Mouse (Mus musculus) T-cell, adult 66 days (primary cell): ENCODE data around the gene Slc4a2. TPM values are rescaled to one million over a fixed set of nuclear protein-coding genes. Genes with fewer than 3 reads are reported as not detected.

Source experiments
- total RNA-seq, 2 experiments: library from RNA; stranded (reverse); gene quantifications; 3 replicates in 1 of 2; 4 replicates in 1 of 2; pipeline ENCODE4 v1.2.4; 2023

The Slc4a2 gene
- total RNA-seq, result 10 to 100 TPM; 53.8 to 84.9 TPM

DNA sequence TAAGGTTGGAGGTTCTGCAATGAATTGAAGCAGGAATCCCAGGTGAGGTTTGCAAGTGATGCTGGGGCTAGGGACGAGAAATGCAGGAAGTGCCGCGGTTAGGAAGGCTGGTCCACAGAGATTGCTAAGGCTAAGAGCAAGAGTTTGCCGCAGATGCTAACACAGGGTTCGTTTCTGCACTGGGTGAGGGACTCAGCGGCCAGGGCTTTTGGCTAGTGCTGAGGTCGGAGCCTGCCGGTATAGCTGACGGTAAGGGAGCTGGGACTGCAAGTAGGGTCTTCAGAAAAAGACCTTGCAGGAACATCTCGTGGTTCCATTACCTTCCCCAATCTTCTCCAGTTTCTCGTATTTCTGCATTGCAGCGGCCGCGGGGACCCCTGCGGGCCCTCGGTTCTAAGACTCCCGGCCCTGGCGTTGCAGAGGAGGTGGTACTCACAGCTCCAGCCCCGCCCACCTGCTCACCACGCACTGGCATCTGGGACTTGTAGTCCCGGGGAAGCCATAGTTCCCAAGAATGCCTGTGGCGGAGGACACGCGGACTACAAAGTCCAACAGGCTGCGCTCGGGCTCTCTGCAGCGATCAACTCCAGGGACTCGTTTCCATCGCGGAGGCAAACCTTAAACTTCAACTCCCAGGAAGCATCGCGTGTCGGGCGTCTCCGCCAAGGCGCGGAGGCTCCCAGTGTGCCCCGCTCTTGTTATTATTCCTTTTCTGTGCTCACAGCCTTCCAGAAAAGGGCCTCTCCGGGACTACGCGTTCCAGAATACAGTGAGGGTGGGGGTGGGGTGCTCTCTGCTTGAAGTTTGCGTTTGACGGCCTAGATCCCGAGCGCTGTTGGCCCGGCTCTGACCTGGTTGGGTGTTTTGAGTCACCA, at the start of gene Slc4a2, which contains the start of gene Cdk5:
Gene Slc4a2 (plus strand): TSS at position 709 of the 875 bp plus-strand sequence.
Gene Cdk5 (minus strand): TSS at position 402 of the 875 bp plus-strand sequence.

DNA sequence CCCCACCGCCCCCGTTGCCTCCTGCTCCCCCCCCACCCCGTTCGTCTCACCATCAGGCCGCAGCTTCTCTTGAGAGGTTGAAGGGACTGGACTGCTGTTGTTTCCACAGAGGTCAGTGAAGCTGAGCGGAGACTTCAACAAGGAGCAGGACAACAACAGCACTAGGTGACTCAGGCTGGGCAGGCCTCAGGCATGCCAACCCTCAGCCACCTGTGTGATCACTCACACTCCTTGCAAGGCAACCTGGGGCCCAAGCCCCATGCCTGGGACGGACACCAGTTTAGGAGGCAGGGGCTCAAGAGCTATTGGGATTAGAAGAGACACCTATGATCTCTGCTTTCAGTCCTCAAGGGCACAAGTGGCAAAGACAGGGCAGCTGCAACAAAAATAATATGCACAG, 31.8 kb upstream of the Slc4a2 start, which contains the start of gene Atg9b:
Gene Atg9b (minus strand): TSS at position 280 of the 400 bp plus-strand sequence.

DNA sequence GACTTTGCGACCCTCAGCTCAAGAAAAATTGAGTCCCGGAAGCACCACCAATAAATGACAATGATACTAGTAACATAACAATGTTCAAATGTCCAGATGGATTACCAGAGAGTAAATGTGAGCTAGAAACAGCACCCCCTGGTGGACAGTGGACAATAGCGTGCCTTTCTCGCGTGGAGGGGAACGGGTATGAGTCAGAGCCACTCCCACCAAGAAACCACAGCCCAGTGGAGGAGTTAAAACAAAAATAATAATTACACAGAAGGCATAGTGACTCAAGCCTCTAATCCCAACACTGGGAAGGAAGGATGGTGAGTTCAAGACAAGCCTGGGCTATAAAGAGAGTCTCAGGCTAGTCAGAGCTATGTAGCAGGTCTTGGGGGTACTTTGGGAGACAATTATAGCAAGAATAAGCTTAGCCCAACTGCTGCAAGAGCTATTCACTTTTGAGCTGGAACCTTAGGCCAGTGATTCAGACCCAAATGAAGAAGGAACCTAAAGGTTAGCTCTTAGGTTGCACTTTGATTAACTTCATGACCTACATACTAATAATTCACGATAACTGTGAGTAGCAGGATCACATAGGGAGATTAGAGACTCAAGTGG, 30.1 kb upstream of the Slc4a2 start, which contains the start of gene Abcb8:
Gene Abcb8 (plus strand): TSS at position 272 of the 606 bp plus-strand sequence.

DNA sequence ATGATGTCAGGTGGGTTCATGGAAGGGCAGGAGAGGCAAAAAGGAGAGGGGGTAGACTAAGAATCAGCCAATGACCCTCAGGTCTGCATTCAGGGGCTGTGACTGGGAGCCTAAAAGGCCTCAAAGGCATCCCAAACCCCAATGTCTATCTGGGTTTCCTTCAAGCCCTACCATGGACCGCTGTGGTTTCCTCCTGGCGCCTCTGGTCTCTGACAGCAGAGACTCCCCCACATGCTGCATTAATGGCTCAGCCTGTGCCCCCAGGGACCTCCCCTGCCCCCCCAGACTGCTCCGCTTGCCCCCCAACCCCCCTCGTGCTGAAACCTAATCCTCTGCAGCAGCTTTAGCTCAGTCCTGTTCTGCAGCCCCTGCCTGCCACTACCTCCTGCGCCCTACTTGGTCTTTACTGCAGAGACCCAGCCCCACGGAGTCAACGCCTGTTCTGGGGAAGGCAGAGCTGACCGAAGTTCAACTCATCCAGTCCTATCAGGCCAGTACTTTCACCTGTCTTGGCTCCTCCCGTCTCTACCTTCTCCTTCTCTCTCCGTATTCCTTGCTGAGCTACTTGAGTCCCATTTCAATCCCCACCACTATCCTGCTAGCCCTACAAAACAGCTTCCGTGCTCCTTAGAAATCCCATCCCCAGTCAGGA, 10.5 kb upstream of the Slc4a2 start, which contains the start of gene Asic3:
Gene Asic3 (plus strand): TSS at position 351 of the 652 bp plus-strand sequence.

DNA sequence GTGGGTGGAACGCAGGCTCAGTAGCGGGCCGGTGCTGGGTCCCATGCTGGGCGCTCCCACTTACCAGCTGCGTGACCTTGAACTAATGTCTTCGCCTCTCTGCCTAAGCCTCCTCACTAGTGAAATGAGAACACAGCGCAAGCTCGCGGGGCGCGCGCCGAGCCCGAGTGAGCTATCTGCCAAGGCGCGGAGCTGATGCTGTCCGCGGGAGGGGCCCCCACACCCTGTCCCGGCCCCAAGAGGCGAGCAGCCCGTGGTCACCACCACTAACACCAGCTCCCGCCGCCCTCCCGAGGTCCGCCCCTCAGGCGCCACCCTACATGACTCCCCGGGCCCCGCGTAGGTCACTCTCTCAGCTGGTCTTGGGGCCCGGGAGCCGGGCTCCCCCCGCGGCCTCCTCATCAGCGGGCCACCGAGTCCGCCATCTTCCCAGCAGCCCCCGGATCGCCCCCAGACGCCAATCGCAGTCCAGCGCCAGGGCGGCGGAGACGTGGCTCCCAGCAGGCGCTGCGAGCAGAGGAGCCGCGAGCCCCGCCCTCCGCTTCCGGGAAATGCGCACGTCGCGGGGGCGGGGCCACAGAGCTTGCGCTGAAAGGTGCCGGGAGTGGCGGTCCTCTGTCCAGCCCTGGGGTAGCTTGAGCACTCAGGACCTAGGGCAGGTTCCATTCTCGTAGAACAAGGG, 21.2 kb downstream of the Slc4a2 start, which contains the start of gene Fastk:
Gene Fastk (minus strand): TSS at position 542 of the 682 bp plus-strand sequence.

DNA sequence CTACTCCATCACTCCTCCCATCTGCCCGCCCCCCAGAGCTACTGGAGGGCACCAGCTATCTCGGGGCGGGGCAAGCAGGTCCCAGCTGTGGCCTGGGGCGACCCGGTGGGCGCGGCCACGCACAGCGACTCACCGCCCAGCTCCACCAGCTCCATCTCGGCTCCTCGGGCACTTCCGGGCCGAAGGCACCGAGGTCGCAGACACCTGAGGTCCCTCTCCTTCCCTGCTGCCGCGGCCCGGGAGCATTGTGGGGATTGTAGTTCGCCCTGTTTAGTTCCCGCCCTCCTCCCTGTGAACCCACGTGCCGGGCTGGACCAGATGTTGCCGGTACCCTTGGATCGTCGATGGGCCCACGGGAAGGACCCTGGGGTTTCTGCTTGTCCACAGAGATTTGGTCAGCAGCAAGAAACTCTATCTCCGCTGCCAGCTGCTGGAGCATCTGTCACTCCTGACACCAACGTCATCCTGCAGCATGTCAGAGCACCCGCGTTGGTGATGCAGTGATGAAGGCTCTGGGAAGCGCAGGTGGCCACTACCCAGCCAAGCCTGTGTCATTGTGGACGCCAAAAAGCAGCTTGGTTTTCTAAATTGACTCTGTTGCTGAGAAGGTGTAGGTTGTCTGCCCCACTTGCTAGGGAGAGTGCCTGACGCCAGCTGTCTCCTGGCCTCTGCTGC, 24.1 kb downstream of the Slc4a2 start, which contains the start of gene Tmub1:
Gene Tmub1 (minus strand): TSS at position 231 of the 675 bp plus-strand sequence.

DNA sequence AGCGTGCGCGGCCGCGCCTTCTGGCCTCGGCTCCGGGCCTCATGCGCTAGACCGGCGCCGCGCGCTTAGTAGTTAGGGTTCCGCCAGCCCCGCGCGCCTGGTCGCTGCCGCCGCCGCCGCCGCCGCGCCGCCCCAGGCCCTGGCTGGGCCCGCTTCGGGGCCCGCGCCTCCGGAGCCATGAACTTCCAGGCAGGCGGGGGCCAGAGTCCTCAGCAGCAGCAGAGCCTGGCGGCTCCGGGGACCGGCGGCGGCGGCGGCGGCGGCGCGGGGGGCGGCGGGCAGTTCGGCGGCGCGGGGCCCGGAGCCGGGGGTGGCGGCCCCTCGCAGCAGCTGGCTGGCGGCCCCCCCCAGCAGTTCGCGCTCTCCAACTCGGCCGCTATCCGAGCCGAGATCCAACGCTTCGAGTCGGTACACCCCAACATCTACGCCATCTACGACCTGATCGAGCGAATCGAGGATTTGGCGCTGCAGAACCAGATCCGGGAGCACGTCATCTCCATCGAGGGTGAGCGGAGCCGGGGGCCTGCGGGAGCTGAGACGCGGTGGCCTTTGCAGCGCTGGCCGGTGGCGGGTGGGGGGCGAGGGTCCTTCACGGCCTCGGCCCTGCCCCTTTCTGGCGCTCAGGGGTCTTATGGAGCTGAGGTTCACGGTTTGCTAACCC, 28.5 kb downstream of the Slc4a2 start, which contains the start of gene Agap3:
Gene Agap3 (plus strand): TSS at position 148 of the 661 bp plus-strand sequence.

Other genes starting within 250 kb of the Slc4a2 start
- gene Kcnh2, start 72.2 kb upstream of the Slc4a2 start, total RNA-seq, result 1 to 10 TPM; 5.3 to 6.7 TPM
- gene Nos3, start 59.0 kb upstream of the Slc4a2 start, total RNA-seq, result not detected
- under 1 TPM; 0.18 to 0.50 TPM for gene Atg9b, start 31.7 kb upstream of the Slc4a2 start, total RNA-seq
- gene Abcb8, start 30.2 kb upstream of the Slc4a2 start, total RNA-seq, result 10 to 100 TPM; 20.7 to 25.5 TPM
- gene Asic3, start 10.4 kb upstream of the Slc4a2 start, total RNA-seq, result under 1 TPM in 1 of 2 experiments, not detected in 1; 0.62 TPM
- 10 to 100 TPM; 29.6 to 43.1 TPM for gene Cdk5, start 307 bp upstream of the Slc4a2 start, total RNA-seq
- gene Fastk, start 21.4 kb downstream of the Slc4a2 start, total RNA-seq, result 100 to 1,000 TPM in 1 of 2 experiments, 10 to 100 TPM in 1; 90.8 to 104 TPM
- 10 to 100 TPM; 26.0 to 28.0 TPM for gene Tmub1, start 24.0 kb downstream of the Slc4a2 start, total RNA-seq
- 10 to 100 TPM; 82.7 to 91.3 TPM for gene Agap3, start 28.3 kb downstream of the Slc4a2 start, total RNA-seq
- not detected for gene Gbx1, start 103.4 kb downstream of the Slc4a2 start, total RNA-seq
- not detected for gene Asb10, start 117.1 kb downstream of the Slc4a2 start, total RNA-seq
- gene 4931409K22Rik, start 133.0 kb downstream of the Slc4a2 start, total RNA-seq, result not detected
- 10 to 100 TPM; 46.5 to 47.9 TPM for gene Abcf2, start 153.6 kb downstream of the Slc4a2 start, total RNA-seq
- gene Chpf2, start 162.9 kb downstream of the Slc4a2 start, total RNA-seq, result 10 to 100 TPM; 41.0 to 42.2 TPM
- gene Smarcd3, start 200.6 kb downstream of the Slc4a2 start, total RNA-seq, result under 1 TPM in 1 of 2 experiments, not detected in 1; 0.32 TPM